Mouse (Mus musculus) heart, postnatal 10 days (tissue): ENCODE data around the gene Mrpl23. TPM values are rescaled to one million over a fixed set of nuclear protein-coding genes. Genes with fewer than 3 reads are reported as not detected.
A peak's percentile ranks its signal among the peaks of the same experiment; 100 is the strongest.

Source experiments
- DNase-seq, 2 experiments: peaks; one replicate each; pipeline ENCODE4 v3.0.0; 2021
- intact Hi-C: fragments of 180-260 bp; cut with DNase I; formaldehyde crosslinking; loops from one replicate; pipeline ENCODE4 v1.15.1; 2025
- total RNA-seq, 2 experiments: library from RNA; stranded (reverse); gene quantifications; 2 replicates each; pipeline ENCODE4 v1.2.3; 2021

The Mrpl23 gene
- total RNA-seq, 2 experiments from 2014 or later, result 4.1 to 19.3 TPM

DNA sequence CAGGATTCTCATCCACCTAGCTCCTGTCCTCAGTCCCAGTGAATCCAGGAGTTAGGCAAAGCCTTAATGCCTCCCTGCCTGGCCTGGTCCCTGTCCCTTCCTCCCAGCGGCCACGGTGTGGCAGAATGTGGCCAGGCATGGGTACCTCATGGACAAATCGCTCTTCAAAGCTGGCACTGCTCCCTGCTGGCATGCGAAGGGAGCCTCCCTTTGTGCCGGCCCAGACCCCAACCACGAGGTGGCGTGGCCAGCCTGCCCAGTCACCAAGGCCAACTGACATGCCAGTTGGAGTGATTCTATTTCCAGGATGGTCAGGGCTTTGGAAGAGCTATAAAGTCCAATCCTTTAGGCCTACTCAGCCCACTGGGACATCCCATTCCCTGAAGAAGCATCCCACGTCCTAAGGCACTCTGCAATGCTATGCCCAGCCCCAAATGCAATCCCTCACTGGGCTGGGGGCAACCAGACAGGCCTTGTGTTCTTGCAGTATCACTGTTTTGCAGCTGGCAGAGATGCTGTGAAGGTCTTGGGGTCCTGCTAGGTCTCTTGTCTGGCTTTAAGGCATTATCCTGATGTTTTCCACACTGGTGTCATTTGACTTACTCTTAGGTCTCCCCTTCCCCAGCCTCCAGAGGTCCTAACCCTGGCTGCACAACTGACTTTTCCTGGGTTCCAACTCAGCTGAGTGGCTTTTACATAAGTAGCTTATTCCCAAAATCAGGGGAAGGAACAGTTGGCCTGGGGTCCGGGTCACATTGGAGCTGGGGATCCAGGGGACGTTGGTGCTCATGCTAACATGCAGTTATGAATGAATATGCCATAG, 17.7 kb downstream of the Mrpl23 start:
- intact Hi-C loops, result no loop called here
- DNase-seq, result peak; percentile 68 to 74

DNA sequence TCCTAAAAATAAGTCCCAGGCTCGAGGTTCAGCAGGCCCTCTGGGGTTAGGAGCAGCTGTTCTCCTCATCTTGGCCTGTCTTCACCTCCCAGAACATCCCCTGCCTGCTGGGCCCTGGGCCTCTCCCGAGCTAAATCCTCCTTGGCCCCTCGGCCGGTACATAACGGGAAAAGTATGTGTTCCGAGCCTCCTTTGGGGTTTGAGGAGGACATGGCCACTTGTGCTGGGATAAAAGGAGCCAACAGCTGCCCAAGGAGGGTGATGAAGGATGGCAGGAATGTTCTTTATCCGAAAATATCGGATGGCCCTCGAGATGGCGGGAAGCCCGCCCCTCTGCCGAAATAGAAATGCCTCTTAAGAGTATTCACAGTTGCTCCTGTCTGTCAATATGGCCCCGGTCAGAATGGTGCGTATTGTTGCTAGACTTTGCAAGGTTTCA, 18.5 kb downstream of the Mrpl23 start:
- intact Hi-C loops, result no loop called here
- peak; percentile 46 to 55 for DNase-seq

DNA sequence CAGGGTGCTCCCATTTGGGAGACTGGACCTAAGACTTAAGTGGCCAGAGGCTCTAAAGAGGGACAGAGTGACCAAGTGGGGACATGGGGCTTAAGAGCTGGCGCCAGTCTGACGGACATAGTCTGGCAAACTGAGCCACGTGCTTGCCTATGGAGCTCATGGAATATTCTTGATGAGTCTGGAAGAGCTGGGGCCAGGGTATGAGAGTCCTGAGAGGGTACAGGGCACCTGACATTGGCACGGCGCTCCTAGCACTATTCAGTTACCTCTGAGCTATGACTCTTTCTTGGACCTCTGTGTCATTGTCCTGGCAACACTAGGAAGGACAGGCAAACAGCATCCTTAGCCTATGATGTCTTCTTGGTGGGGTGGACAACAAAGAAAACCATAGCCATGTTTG, 19.2 kb downstream of the Mrpl23 start:
- intact Hi-C loops, result loop anchor here (2.0 kb wide), 1 partner anchor 27 kb away; no protein-coding TSS in a partner anchor
- no peak for DNase-seq

DNA sequence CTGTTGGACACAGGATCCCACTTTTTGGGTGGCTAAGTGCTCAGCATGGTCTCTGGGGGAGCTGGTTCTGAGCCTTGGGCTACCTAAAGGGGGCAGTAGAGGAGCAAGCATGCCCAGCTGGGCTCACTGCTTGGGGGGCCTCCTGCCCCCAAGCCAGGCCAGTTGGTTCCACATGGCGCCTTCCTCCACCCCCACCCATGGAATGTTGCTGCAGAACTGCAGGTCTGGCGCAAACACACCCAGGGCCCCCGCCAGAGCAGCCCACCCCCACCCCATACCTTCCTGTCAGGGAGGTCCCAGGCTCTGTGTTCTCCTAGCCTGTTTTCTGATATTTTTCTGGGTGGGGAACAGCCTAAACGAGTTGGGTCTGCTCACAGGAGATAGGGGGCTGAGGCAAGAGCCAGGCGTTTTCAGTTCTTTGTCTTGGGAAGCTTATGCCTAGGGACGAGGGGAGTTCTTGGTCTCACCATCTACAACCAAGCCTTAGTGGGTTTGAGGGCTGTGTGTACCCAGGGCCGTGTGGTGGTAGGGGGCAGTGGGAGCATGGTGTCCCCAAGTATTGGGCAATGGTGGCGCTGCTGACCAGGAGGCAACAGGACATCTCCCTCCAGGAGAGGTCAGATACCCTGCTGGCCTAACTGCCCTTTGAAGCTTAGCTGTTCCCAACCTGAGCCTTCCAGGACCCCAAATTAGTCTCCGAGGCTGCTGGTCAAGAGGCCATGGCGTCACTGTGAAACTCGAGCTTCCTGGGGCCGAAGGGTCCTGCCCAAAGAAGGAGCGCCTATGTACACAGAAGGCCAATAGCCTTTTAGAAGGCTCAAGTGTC, 20.3 kb downstream of the Mrpl23 start:
- intact Hi-C loops, result loop anchor here (2.0 kb wide), 1 partner anchor 26 kb away; no protein-coding TSS in a partner anchor

DNA sequence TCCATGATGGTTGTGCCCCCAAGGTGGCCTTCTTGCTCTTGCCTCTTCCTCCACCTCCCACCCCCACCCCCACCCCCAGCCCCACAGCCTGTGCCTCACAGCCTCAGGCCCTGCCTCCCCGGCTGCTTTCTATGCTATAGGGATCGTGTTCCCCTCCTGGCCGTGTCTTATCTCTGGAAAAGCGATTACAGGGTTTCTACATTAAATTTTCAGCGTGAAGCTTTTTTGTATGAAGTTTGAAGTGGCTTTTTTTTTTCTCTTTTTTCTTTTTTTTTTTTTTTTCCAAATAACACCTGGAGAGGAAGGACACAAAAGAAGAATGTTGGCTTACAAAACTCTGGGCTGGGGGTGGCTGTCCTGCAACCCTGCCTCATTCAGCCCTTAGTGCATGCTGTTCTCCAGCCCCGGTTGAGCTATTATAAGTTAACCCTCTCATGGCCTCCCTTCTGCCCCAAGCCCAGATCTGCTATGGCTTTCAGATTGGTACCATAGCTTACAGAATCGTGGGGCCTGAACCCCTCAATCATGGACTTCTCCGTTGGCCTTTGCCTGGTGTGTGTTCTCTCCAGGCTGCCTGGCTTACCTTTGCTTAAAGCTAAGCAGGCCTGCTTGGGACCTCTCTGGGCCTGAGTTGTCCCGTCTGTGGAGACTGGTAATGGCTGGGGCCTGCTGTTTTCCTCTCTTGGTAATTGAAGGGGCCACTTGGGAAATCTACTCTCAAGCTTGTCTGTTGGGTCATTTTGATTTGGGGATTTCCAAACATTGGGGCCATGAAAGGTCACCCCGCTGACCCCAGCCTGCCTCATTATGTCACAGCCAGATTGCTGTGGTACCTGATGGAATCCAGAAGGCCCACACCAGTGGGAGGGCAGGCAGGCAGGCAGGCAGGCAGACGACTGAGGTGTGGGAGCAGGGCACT, 21.2 kb downstream of the Mrpl23 start:
- intact Hi-C loops, result loop anchor here (2.0 kb wide), 1 partner anchor 25 kb away; no protein-coding TSS in a partner anchor
- DNase-seq, result no peak

More for the DNA sequence above, 20.3 kb downstream of the Mrpl23 start:
- DNase-seq, result no peak

DNA sequence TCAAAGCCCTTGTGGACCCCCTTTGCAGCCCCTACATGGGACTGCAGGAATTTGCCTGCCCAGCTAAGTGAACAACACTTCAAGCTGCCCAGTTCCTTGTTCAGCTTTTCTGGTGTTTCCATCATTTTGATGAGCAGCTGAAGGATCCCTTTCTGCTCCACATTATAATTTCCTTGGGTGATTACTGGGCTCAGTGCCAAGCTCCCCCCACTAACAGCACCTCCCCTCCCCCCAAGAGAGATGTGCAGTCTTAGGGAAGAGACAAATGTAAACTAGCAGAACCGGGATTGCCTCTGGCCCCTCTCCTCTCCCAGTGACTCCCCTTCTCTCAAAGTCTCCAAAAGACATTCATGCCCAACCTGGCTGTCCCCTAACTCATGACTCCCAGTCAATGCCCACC, 22.1 kb downstream of the Mrpl23 start:
- DNase-seq, result no peak
- intact Hi-C loops, result no loop called here

DNA sequence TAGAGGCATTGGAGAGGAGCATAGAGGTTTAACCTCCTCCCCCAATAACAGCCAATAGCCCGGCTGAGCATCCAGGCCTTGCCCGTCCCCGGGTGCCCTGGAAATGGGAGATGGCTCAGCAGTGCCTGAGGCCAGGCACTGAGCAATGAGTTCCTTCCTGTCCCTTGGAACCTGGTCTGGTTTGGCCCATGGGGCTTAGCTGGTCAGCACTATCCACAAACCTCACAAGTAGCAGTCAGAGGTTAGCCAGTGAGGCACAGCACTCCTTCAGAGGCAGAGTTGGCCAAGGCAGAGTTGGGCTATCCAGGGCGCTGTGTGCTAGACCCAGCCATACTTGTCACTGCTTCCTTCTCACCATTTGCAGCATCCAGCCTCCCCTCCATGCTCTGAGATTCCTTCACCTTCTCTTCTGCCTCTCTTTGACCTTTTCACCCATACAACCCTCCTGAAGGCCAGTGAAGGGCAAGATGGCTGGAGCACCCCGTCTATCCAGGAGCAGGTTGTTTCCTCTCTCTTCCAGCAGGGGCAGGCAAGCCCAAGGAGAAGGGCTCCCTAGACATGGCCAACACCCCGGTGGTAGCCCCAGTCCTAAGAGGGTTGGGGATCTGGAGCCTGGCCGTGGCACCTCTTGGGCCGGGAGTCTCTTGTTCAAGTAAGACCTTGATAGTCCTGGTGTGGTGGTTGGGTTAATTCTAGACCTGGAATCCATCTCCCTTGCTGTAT, 23.0 kb downstream of the Mrpl23 start:
- intact Hi-C loops, result no loop called here
- no peak for DNase-seq

DNA sequence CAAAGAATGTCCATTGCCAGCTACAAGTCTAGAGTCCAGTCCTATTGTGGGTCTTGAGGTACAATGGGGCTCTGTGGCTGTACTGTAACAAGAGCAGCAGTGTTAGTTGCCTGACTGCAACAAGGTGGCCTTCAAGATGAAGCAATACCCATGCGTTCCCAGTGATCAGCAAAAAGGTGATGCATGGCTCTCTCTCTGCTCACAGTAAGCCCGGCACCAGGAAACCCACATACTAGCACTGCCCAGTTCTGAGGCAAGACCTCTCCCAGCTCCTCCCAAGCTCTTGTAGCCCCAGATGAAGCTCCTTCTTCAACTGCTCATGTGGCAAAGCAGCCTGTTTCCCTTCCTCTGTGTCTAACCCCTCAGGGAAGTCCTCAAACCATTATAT, 23.6 kb downstream of the Mrpl23 start:
- intact Hi-C loops, result no loop called here
- no peak for DNase-seq

DNA sequence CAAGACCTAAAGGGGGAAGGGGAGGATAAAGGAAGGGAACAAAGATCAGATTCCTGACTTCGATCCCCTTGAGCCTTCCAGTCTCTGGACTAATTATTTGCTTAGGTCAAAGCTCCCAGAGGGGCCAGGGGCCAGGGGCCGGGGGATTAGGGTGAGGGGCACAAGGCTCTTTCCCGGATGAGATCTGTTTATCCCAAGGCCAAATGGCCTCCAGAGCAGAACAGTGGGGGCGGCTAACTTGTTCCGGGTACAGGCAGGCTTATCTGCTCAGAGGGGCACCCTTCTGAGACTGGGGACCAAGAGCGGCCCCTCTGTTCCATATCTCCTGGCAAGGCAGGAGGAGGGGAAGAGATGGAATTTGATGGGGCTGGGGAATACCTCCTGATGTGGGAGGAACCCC, 25.2 kb downstream of the Mrpl23 start:
- intact Hi-C loops, result no loop called here
- no peak for DNase-seq

DNA sequence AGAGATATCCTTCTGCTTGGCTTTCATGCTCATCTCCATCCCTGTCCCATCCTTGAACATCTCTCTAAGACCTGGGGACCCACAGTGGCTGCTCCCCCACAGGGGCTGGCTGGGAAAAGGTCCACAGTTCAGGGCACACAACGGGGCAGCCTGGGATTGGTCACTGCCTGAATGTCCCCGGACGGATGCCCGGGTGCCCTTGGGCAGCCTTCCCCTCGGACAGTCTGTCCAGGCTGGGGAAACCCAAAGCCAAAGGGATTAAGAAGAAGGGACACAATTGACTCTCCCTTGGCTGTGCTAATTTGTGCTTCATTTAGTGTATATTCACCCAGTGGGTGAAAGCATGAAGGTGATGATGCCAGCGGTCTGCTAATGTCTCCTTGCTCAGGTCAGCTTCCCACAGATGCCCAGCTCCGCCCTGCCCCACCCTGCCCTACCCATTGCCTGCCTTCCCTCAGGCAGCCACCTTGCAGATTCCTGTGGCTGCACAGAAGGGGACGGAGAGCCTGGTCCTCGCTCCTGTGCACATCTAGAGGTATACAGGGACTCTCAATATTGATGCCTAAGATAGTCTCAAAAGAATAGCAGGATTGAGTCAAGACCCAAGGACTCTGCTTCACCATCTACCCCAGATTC, 26.1 kb downstream of the Mrpl23 start:
- no peak for DNase-seq
- intact Hi-C loops, result no loop called here

DNA sequence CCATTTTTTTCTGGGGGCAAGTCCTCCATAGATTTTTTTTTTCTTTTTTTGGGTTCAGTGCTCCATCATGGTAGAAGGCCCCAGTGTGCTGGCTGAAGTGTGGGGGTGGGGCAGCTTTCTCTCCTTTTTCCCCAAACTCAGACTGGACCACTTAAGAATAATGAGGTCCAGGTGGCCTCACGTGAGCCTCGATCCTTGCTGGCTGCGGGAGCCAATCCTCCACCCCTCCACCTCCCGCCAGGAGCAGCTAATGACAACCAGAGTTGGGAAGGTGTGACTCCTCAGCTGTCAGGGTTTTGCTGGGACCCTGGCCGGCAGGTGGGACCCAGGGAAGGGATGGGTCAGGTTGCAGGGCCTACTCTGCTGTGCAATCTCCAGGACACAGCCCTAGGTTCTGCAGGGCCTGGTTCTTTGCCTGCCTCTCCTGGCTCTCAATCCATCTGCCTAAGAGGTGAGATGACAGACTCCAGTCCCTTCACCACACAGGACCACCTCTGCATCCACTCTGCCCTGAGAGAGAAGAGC, 27.2 kb downstream of the Mrpl23 start:
- no peak for DNase-seq
- intact Hi-C loops, result no loop called here

DNA sequence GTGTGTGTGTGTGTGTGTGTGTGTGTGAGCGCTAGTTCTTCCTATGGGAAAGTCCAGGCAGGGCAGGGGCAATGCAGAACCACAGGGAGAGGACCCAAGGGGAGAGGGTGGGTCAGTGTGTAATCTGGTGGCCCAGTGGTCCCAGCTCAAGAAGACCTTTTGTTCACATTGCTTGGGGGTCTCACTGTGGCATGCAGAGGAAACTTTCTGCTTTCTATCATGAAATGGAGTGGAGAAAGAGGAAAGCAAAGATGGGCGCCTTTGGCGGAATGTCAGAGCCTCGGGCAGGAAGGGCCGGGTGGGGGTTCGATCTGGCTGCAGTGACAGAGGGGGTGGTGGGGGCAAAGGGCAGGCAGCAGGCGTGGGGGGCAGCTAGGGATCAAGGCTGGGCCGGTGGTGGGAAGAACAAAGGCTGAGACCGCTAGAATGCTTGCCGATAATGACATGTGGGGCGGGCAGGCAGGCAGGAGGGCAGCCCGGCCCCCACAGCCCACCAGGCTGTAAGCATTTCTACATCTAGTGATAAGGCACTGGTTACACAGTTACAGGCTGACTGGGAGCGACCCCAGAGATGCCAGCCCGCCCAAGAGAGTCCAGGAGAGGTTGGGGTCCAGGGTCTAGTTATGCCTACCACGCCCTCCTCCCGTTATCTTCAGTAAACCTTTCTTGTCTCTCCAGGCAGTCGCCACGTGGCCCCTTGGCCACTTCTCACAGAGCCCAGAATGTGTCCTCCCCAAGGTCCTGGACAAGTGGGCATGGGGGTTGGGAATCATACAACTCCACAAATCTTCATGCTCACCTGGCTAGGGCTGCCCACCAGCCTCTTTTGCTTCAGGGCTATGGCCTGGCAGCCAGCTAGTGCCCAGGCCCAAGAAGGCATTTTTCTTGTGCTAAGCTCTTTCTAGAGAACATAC, 28.7 kb downstream of the Mrpl23 start:
- intact Hi-C loops, result no loop called here
- DNase-seq, result no peak

DNA sequence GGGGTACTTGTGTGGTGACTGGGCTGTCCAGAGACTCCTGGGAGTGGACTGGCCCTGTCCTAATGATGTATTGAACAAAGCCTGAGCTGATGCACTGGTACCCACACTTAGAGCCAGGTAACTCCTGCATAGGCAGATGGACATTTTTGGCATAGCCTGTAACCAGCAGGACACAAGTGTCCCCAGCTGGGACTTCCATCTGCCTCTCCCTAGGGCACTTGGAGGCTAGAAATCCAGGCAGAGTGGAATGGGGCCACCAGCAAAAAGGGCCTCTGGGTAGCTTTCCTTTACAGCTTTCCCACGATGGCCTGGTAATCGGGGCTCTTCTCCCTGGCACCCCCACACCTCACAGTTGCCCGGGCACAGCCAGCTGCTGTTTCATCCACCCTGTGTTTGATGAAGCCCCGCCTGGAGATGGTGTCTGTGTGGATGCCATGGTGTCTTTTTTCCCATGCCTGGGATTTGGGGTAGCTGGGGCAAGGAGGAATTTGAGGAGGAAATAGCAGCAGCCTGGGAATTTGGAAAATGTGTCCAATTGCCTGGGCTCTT, 29.4 kb downstream of the Mrpl23 start:
- intact Hi-C loops, result no loop called here
- no peak for DNase-seq

DNA sequence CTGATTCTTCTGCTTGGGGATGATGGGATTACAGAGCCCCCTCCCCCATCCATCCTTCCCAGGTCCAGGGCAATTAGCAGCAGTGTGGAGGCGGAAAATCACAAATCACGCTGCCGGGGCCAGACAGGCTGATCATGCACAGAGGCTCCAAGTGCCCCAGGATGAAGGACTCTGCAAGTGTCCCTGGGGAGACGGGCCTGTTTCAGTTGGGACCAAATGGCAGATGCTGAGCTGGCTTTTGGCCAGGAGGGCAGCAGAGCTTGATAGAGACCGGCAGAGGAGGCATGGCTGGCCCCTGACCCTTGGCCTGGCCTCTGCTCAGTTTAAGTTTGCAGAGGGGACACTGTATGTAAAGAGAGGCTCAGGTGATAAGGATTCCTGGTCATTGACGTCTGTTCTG, 30.7 kb downstream of the Mrpl23 start:
- no peak for DNase-seq
- intact Hi-C loops, result no loop called here

DNA sequence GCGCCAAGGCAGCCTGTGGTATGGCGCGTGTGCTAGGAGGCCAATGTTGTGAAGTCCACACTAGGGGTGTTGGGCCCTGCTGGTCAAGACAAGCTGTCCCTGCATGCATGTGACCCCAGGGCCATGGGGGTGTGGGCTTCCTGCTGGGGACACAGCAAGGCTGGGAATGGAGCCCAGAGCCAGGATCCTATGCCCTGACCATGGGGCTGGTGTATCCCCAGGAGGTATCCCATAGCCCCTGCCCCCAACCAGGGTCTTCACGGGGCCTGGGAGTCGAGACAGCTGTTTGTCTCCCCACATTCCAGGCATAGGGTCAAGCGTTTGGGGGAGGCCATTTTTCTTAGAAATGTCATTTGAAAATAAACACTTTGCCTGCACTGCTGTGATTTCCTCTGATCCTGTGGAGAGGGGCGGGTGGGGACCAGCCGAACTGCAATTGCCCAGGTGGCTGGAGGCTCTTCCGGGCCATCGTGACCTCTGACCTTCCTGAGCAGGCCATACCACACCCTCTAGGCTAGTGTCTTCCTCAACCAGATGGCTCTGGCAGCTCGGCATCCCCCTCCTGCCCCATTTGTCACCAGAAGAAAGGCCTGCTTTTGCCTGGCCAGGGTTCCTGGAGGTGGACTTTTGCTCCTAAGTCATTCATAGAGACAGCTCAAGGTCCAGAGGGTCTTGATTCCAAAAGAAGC, 32.6 kb downstream of the Mrpl23 start:
- intact Hi-C loops, result no loop called here
- no peak for DNase-seq

DNA sequence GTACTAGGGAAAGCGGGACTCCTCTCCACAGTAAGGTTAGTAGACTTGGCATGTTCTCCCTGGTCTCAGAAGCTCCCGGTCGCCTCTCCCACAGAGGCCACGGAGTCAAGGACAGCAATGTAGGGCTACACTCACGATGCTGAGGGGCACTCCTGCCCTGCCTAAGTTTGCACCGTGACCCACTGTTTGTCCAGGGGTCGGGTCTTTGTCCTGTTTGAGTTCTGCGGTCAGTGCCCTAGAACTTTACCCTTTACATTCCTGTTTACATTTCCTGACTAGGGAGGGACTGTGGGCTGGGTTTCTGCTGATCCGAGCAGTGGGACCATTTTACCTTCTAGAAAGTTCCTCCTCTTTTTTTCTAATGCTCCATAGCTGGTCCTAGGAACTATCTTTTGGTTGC, 34.0 kb downstream of the Mrpl23 start:
- DNase-seq, result no peak
- intact Hi-C loops, result no loop called here

DNA sequence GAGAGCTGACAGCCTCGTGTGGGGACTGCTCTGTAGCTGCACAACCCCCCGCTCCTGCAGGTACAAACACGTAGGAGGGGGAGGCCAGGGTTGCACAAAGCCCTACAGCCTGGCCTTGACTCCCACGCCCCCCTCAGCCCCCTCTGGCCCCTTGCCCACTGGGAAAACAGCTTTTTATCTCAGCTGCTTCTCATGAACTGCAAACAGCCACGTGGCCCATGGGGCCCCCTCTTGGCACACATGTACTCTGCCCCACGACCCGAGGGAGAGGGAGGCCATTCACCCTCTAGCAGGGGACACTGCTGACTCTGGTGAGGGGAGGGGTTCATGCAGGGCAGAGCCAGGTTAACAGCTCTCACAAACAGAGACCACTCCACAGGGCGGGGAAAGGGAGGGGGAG, 36.5 kb downstream of the Mrpl23 start:
- intact Hi-C loops, result no loop called here
- no peak for DNase-seq
